Mouse (Mus musculus): ENCODE data around the gene Cfi. TPM values are rescaled to one million over a fixed set of nuclear protein-coding genes. Genes with fewer than 3 reads are reported as not detected.

Cfi gene
- 0.67 and 5.9 TPM in 2 replicates for polyA plus RNA-seq (2016; fragmentation: Nextera tagmentation; extraction: Ambion mirVana)

- WGBS = 47% methylated on average over 6 of the region's 6 CpGs
- no peak for DNase-seq (ENCODE audit: low spot score)
- peak within 1 kb of the TSS; percentile 43; the same call in 1 of the 2 replicates for H3K27ac ChIP-seq
These were observed at the start of gene Cfi for GRCm38 (mm10) chr3:129835388-129835934. TSS of gene Cfi (plus strand) at chr3:129835884.

GRCm38 (mm10) chr3:129793801-129794200 lies 41.9 kb upstream of the Cfi start:
- H3K9me3 ChIP-seq = no peaks in the 10 kb centered on the region
- 86% methylated on average over 5 of the region's 5 CpGs for WGBS
- no peaks in the 10 kb centered on the region for H3K27me3 ChIP-seq (ENCODE audit: insufficient read depth, poor library complexity, severe bottlenecking)
- H3K36me3 ChIP-seq = no peaks in the 10 kb centered on the region
- H3K4me3 ChIP-seq = no peak overlapping the region
- peaks cover 8% of the 10 kb centered on the region; the same call in 1 of the 2 replicates for H3K4me1 ChIP-seq
- DNase-seq (ENCODE audit: low spot score) = no peak
- H3K27ac ChIP-seq = no peak overlapping the region

More at GRCm38 (mm10) chr3:129835388-129835934, at the start of gene Cfi:
- 0 out of 2 replicates have a peak within 1 kb of the TSS, but pooled peaks have one; percentile 22 for H3K4me3 ChIP-seq
- H3K36me3 ChIP-seq = no peaks in the 10 kb centered on the region
- peaks cover 6% of the 10 kb centered on the region; the same call in 1 of the 2 replicates for H3K4me1 ChIP-seq
- H3K9me3 ChIP-seq = no peaks in the 10 kb centered on the region
- H3K27me3 ChIP-seq (ENCODE audit: insufficient read depth, poor library complexity, severe bottlenecking) = no peaks in the 10 kb centered on the region

- WGBS = 79% methylated on average over 5 of the region's 5 CpGs
- H3K9me3 ChIP-seq = no peaks in the 10 kb centered on the region
- no peaks in the 10 kb centered on the region for H3K27me3 ChIP-seq (ENCODE audit: insufficient read depth, poor library complexity, severe bottlenecking)
- DNase-seq (ENCODE audit: low spot score) = no peak
- H3K4me1 ChIP-seq = peaks cover 8% of the 10 kb centered on the region; the same call in 1 of the 2 replicates
- no peaks in the 10 kb centered on the region for H3K36me3 ChIP-seq
- H3K4me3 ChIP-seq = no peak overlapping the region
- H3K27ac ChIP-seq = no peak overlapping the region
These were observed 38.3 kb upstream of the Cfi start for GRCm38 (mm10) chr3:129797341-129797740.

- WGBS = 49% methylated on average over 11 of the region's 11 CpGs
- H3K4me3 ChIP-seq = no peak overlapping the region
- H3K36me3 ChIP-seq = no peaks in the 10 kb centered on the region
- peak; percentile 78 for DNase-seq (ENCODE audit: low spot score)
- peaks cover 3% of the 10 kb centered on the region; the same call in 1 of the 2 replicates for H3K4me1 ChIP-seq
- no peaks in the 10 kb centered on the region for H3K9me3 ChIP-seq
- H3K27me3 ChIP-seq (ENCODE audit: insufficient read depth, poor library complexity, severe bottlenecking) = no peaks in the 10 kb centered on the region
- H3K27ac ChIP-seq = no peak overlapping the region
These were observed 37.1 kb upstream of the Cfi start for GRCm38 (mm10) chr3:129798551-129798950.

- 78% methylated on average over 2 of the region's 2 CpGs for WGBS
- Histone ChIP-seq H3K4me1 (peaks cover 2% of the 10 kb centered on the region; the same call in 1 of the 2 replicates), H3K4me3 (no peak overlapping the region), H3K27ac (no peak overlapping the region), H3K9me3 (no peaks in the 10 kb centered on the region), H3K27me3 (ENCODE audit: insufficient read depth, poor library complexity, severe bottlenecking) (no peaks in the 10 kb centered on the region), H3K36me3 (no peaks in the 10 kb centered on the region)
- no peak for DNase-seq (ENCODE audit: low spot score)
These were observed 36.7 kb upstream of the Cfi start for GRCm38 (mm10) chr3:129799011-129799410.

- 73% methylated on average over 10 of the region's 10 CpGs for whole genome bisulfite sequencing
- no peak for DNase-seq (ENCODE audit: low spot score)
- Histone ChIP-seq H3K4me3 (no peak within 1 kb of the TSS), H3K36me3 (no peaks in the 10 kb centered on the region), H3K4me1 (no peaks in the 10 kb centered on the region), H3K27me3 (ENCODE audit: insufficient read depth, poor library complexity, severe bottlenecking) (no peaks in the 10 kb centered on the region), H3K27ac (no peak within 1 kb of the TSS), H3K9me3 (no peaks in the 10 kb centered on the region)
These were observed 31.9 kb upstream of the Cfi start, which contains the start of gene Lrit3 for GRCm38 (mm10) chr3:129803765-129804164. TSS of gene Lrit3 (minus strand) at chr3:129804030.

- H3K27ac ChIP-seq = no peak overlapping the region
- H3K36me3 ChIP-seq = peaks cover 27% of the 10 kb centered on the region
- no peak for DNase-seq (ENCODE audit: low spot score)
These were observed 14.8 kb upstream of the Cfi start for GRCm38 (mm10) chr3:129820847-129821246.

GRCm38 (mm10) chr3:129821736-129822135 lies 13.9 kb upstream of the Cfi start:
- DNase-seq (ENCODE audit: low spot score) = no peak
- Histone ChIP-seq H3K36me3 (peaks cover 36% of the 10 kb centered on the region), H3K9me3 (no peaks in the 10 kb centered on the region), H3K27me3 (ENCODE audit: insufficient read depth, poor library complexity, severe bottlenecking) (no peaks in the 10 kb centered on the region), H3K27ac (no peak overlapping the region), H3K4me1 (no peaks in the 10 kb centered on the region), H3K4me3 (no peak overlapping the region)
- WGBS = 82% methylated on average over 8 of the region's 8 CpGs

More at GRCm38 (mm10) chr3:129820847-129821246, 14.8 kb upstream of the Cfi start:
- no peaks in the 10 kb centered on the region for H3K9me3 ChIP-seq
- WGBS = 73% methylated on average over 9 of the region's 9 CpGs
- H3K27me3 ChIP-seq (ENCODE audit: insufficient read depth, poor library complexity, severe bottlenecking) = no peaks in the 10 kb centered on the region
- no peak overlapping the region for H3K4me3 ChIP-seq
- H3K4me1 ChIP-seq = no peaks in the 10 kb centered on the region

GRCm38 (mm10) chr3:129822206-129822775 lies 13.4 kb upstream of the Cfi start, which contains the start of gene Rrh:
TSS of gene Rrh (minus strand) at chr3:129822587.
- H3K9me3 ChIP-seq = no peaks in the 10 kb centered on the region
- no peaks in the 10 kb centered on the region for H3K27me3 ChIP-seq (ENCODE audit: insufficient read depth, poor library complexity, severe bottlenecking)
- H3K4me3 ChIP-seq = no peak within 1 kb of the TSS
- no peaks in the 10 kb centered on the region for H3K4me1 ChIP-seq
- WGBS = 91% methylated on average over 11 of the region's 11 CpGs
- H3K27ac ChIP-seq = no peak within 1 kb of the TSS
- DNase-seq (ENCODE audit: low spot score) = no peak
- H3K36me3 ChIP-seq = peaks cover 40% of the 10 kb centered on the region

- H3K36me3 ChIP-seq = peaks cover 50% of the 10 kb centered on the region
- H3K4me1 ChIP-seq = no peaks in the 10 kb centered on the region
- no peaks in the 10 kb centered on the region for H3K27me3 ChIP-seq (ENCODE audit: insufficient read depth, poor library complexity, severe bottlenecking)
- WGBS = 55% methylated on average over 5 of the region's 5 CpGs
- H3K9me3 ChIP-seq = no peaks in the 10 kb centered on the region
- DNase-seq (ENCODE audit: low spot score) = no peak
- H3K4me3 ChIP-seq = no peak overlapping the region
- H3K27ac ChIP-seq = no peak overlapping the region
These were observed 12.4 kb upstream of the Cfi start for GRCm38 (mm10) chr3:129823293-129823692.

- H3K4me1 ChIP-seq = no peaks in the 10 kb centered on the region
- no peaks in the 10 kb centered on the region for H3K27me3 ChIP-seq (ENCODE audit: insufficient read depth, poor library complexity, severe bottlenecking)
- no peak for DNase-seq (ENCODE audit: low spot score)
- 97% methylated on average over 4 of the region's 4 CpGs for WGBS
- peaks cover 54% of the 10 kb centered on the region for H3K36me3 ChIP-seq
- no peak overlapping the region for H3K27ac ChIP-seq
- no peak overlapping the region for H3K4me3 ChIP-seq
- no peaks in the 10 kb centered on the region for H3K9me3 ChIP-seq
These were observed 11.5 kb upstream of the Cfi start for GRCm38 (mm10) chr3:129824146-129824545.

- Histone ChIP-seq H3K4me1 (peaks cover 7% of the 10 kb centered on the region), H3K27ac (no peak overlapping the region), H3K27me3 (ENCODE audit: insufficient read depth, poor library complexity, severe bottlenecking) (no peaks in the 10 kb centered on the region), H3K4me3 (no peak overlapping the region), H3K9me3 (no peaks in the 10 kb centered on the region), H3K36me3 (peaks cover 54% of the 10 kb centered on the region)
- no peak for DNase-seq (ENCODE audit: low spot score)
- 92% methylated on average over 10 of the region's 10 CpGs for WGBS
These were observed 10.8 kb upstream of the Cfi start for GRCm38 (mm10) chr3:129824891-129825290.

GRCm38 (mm10) chr3:129826691-129827090 lies 9.0 kb upstream of the Cfi start:
- Histone ChIP-seq H3K4me1 (peaks cover 9% of the 10 kb centered on the region), H3K9me3 (no peaks in the 10 kb centered on the region), H3K27ac (no peak overlapping the region), H3K27me3 (ENCODE audit: insufficient read depth, poor library complexity, severe bottlenecking) (no peaks in the 10 kb centered on the region), H3K4me3 (no peak overlapping the region), H3K36me3 (peaks cover 54% of the 10 kb centered on the region)
- WGBS = 90% methylated on average over 10 of the region's 10 CpGs
- DNase-seq (ENCODE audit: low spot score) = no peak
